Mouse (Mus musculus) heart, adult 2 months (tissue): ENCODE data around the gene Etv3.

Source experiments
- CTCF ChIP-seq: fragments of 200-600 bp; IDR thresholded peaks from 2 replicates; pipeline ENCODE4 v1.8.1; 2022; ENCODE audit warnings: antibody characterized with exemption, mild to moderate bottlenecking, moderate library complexity
- EP300 ChIP-seq: fragments of 200-500 bp; IDR thresholded peaks from 2 replicates; pipeline ENCODE4 v1.6.1; 2011; ENCODE audit warnings: low read depth, low read length, control low read depth; ENCODE audit not compliant: insufficient read depth
- POLR2A ChIP-seq: fragments of 200-500 bp; IDR thresholded peaks from 2 replicates; pipeline ENCODE4 v1.6.1; 2011; ENCODE audit warnings: mild to moderate bottlenecking, low read depth, low read length, control low read depth; ENCODE audit not compliant: insufficient read depth

- TF ChIP-seq CTCF (no peak), POLR2A (no peak), EP300 (no peak)
Observed at GRCm38 (mm10) chr3:87575766-87576165, 50.6 kb downstream of the Etv3 start.
